8 mouse cellular contexts compared by ENCODE assay signal in genomic region chr5:23617104-23617415, GRCm38 (mm10).
DNase-seq lines count a peak whose midpoint lies in the region; ATAC-seq and TF ChIP-seq lines count a peak whose summit lies in the region.

No protein-coding gene starts in this region.

- intact Hi-C loops in gastrocnemius, postnatal 14 days (cut with DNase I; ENCODE audit: low total_unique reads), result no loop called here

- no peaks in the 10 kb centered on the region for H3K36me3 ChIP-seq in thymus, adult 2 months (ENCODE audit: control insufficient read depth, insufficient read depth, low read length)
- H3K36me3 ChIP-seq in hindbrain, embryonic 14.5 days (replicated peaks; ENCODE audit: control insufficient read depth, insufficient read depth), result no peaks in the 10 kb centered on the region

- WGBS in thymus, adult 2 months, result 1% methylated on average over 5 of the region's 5 CpGs
- 34% methylated on average over 5 of the region's 5 CpGs for WGBS in hindbrain, embryonic 14.5 days

- no peaks in the 10 kb centered on the region for H3K27me3 ChIP-seq in thymus, adult 2 months (ENCODE audit: control insufficient read depth, insufficient read depth, low read length)
- H3K27me3 ChIP-seq in hindbrain, embryonic 14.5 days (ENCODE audit: control insufficient read depth, insufficient read depth, low read length), result no peaks in the 10 kb centered on the region

- H3K9ac ChIP-seq in hindbrain, embryonic 14.5 days, result peak overlapping the region; percentile 69

- DNase-seq in gastrocnemius, postnatal 14 days, result peak; percentile 5
- no peak for DNase-seq in gastrocnemius, adult 18-20 months (ENCODE audit: low spot score)
- no peak for DNase-seq in thymus, adult 2 months
- no peak for DNase-seq in thymus, postnatal 0 days (ENCODE audit: low spot score)
- DNase-seq in hindbrain, embryonic 14.5 days (ENCODE audit: low spot score), result no peak
- peak; percentile 48 for DNase-seq in lung, postnatal 10 days
- DNase-seq in thymus, postnatal 4 days, result peak; percentile 55
- no peak for DNase-seq in retina, postnatal 1 day

- no peak for TF ChIP-seq CTCF in thymus, adult 2 months (IDR thresholded peaks at IDR 0.05; ENCODE audit: borderline replicate concordance, control insufficient read depth, extremely low read depth, insufficient read depth, low read length, poor library complexity)

- H3K27ac ChIP-seq in thymus, adult 2 months (ENCODE audit: control insufficient read depth, insufficient read depth, low read length), result peak overlapping the region; percentile 77
- H3K27ac ChIP-seq in hindbrain, embryonic 14.5 days, result peak overlapping the region; percentile 85

- no peak for TF ChIP-seq POLR2A in thymus, adult 2 months (IDR thresholded peaks at IDR 0.05; ENCODE audit: control insufficient read depth, extremely low read depth, insufficient read depth, low read length, poor library complexity)

- no peaks in the 10 kb centered on the region for H3K9me3 ChIP-seq in hindbrain, embryonic 14.5 days (ENCODE audit: control insufficient read depth, low read length)

- peak overlapping the region; percentile 61 for H3K4me2 ChIP-seq in hindbrain, embryonic 14.5 days (replicated peaks)

- ATAC-seq in hindbrain, embryonic 14.5 days (ENCODE audit: low FRiP score), result peak; percentile 50; the same call in 1 of the 2 replicates

- H3K4me3 ChIP-seq in thymus, adult 2 months (ENCODE audit: control insufficient read depth, insufficient read depth, low read length), result peak overlapping the region; percentile 46
- H3K4me3 ChIP-seq in hindbrain, embryonic 14.5 days (replicated peaks; ENCODE audit: low read length), result peak overlapping the region; percentile 41

- H3K4me1 ChIP-seq in thymus, adult 2 months (replicated peaks; ENCODE audit: control insufficient read depth, insufficient read depth, low read length), result peaks cover 2% of the 10 kb centered on the region; the same call in 1 of the 2 replicates
- H3K4me1 ChIP-seq in hindbrain, embryonic 14.5 days (replicated peaks; ENCODE audit: control insufficient read depth, insufficient read depth, low read length), result peaks cover 14% of the 10 kb centered on the region

Comparison
In these comparisons a context has a peak if more than half of its experiments do, and no peak if none do; other contexts are left out.
1. DNase-seq: peak in gastrocnemius, postnatal 14 days (single experiment), lung, postnatal 10 days (single experiment) and thymus, postnatal 4 days (single experiment); none in gastrocnemius, adult 18-20 months (single experiment), thymus, adult 2 months (single experiment), thymus, postnatal 0 days (single experiment), hindbrain, embryonic 14.5 days (single experiment) and retina, postnatal 1 day (single experiment).